Mouse (Mus musculus): ENCODE measurements around the gene Fam198b.
"Not testable (repeated sequence)": the region's sequence is repeated elsewhere in the genome, so short reads cannot be mapped to it uniquely, and the experiment has no call there.

The Fam198b gene

DNA sequence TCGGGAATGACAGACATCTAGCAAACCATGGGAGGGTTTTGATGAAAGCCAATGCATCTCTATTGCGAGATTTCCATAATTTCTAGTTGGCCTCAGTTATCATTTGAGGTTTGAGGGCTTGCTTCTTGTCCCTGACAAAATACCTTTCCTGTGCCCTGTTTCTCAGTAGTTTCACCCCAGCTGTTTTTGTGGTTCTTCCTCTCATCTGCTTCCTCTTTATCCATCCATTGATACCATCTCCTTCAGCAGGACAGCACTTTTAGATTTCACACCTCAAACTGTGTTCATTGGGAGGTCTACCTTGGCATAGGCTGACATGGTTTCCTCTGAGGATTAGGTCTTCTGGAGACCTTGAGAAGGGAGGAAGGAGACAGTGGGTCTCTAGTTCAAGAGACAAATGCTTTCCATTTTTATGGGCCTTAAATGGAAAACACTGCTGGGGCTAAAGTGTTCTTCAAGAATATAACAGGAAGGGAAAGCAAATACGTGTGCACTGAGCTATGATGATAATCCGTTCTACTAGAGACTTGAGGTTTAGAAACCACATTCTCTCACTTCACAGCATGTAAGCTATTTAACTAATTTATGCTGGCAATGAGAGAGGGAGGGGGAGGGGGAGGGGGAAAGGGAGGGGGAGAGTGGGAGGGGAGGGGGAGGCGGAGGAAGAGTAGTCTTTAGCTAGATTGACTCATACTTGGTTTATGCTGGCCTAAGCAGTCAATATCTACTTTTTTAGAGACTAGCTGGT is 41.8 kb downstream of the Fam198b start:
- DNase-seq (ENCODE audit: inconsistent ontology term): peak; percentile 70

GRCm38 (mm10) chr3:79927050-79927449 is 42.7 kb downstream of the Fam198b start:
- peak; percentile 34 for DNase-seq (ENCODE audit: inconsistent ontology term)

DNA sequence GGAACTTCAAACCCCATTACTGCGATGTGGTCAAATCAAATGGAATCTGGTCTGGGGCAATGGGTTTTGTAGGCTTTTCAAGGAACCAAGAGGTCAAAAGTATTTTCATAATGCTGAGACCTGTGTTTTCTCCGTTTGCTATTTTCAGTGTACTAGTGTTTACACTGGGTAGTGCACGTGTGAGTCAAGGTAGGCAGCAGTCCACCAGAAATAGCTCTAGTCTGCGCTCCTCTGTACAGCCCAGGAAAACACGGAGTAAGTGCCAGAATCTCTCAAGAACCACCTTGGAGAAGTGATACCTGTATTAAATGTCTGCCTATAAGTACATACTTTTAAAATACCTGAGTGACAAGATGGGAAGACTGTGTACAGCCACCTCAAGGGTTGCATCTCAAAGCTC is 44.1 kb downstream of the Fam198b start:
- DNase-seq (ENCODE audit: inconsistent ontology term): no peak

DNA sequence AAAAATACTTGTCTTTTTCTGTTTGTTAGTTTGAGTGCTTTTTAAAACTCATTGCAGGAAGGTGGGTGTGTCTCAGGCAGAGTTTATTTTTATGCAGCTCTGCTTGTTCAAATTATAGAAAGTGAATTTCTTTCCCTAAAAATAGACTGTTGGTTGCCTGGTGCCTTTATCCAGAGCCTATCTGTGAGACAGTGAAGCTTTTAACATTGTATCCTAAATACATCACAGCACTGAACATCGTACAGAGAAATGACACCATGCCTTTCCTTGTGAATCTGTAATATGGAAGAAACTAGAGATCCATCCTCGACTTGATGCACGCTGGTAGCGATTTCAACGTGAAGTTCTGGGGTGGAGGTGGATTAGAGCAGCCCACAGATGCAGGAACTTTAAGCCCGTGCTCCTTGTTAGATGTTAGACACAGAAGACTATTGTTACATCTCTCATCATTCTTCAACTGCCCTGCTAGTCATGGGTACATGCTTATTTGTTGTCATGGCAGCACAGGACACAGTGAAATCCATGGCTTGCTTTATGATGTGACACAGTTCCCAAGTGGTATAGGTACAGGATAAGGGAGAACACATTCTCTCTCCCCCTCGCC is 45.9 kb downstream of the Fam198b start:
- DNase-seq (ENCODE audit: inconsistent ontology term): no peak

- peak; percentile 13 for DNase-seq (ENCODE audit: inconsistent ontology term)
Observed at GRCm38 (mm10) chr3:79936213-79936612, 51.9 kb downstream of the Fam198b start.

GRCm38 (mm10) chr3:79936730-79937447 is 52.6 kb downstream of the Fam198b start:
- no peak for DNase-seq (ENCODE audit: inconsistent ontology term)

DNA sequence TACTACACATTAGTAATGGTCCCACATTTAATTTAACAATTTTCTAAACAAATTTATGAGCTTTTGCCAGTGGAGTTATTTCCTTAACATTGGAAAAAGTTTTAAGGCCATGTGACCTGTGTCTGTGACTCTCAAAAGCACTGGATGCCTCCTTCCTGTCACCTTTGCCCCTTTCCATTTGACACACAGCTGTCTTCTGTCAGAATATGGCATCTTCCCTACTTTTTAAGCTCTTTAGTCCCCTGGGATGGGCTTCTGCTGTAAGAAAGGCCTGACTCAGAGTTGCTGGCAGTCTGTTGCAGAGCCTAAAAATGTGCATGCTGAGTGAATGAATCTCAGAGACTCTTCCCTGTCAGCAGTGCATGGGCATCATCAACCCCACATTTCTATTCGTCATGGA is 63.4 kb downstream of the Fam198b start:
- peak; percentile 30 for DNase-seq (ENCODE audit: inconsistent ontology term)

DNA sequence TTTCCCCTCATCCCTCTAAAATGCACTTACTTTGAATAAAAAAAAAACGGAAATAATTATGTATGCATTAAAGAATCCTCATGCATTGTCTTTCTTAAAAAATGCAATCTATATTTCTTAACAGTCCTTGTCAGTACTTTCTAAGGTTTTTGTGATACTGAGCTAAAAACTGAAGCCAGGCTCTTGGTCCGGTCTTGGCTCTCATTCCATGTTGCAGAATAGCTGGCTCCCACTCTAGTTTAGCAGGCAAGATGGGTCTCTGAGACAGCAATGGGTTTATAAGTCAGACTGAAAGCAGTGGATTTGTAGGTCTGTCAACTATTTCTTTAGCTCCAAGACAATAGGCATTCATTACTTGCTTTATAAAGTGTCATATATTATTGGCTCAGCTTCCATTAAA is 63.8 kb downstream of the Fam198b start:
- no peak for DNase-seq (ENCODE audit: inconsistent ontology term)

- DNase-seq (ENCODE audit: inconsistent ontology term): no peak
Observed at GRCm38 (mm10) chr3:79953164-79953759, 68.9 kb downstream of the Fam198b start.

GRCm38 (mm10) chr3:79955262-79955661 is 70.9 kb downstream of the Fam198b start:
- DNase-seq (ENCODE audit: inconsistent ontology term): no peak

DNA sequence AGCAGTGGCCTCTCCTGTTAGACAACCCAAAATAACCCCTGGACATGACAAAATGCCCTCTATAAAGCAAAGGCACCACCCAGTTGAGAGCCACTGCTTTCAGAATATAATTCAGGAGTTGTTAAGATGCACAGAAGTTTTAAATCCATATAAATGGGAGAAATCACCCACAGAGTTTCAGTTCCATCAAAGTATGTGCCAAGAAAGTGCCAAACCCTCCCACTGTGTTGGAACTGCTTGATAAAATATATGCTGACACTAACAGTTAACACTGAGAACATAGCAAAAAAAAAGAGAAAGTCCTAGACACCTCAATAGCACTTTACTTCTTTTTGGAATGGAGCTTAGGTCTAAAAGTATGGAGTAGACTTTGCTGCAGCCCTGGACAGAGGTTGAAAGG is 72.5 kb downstream of the Fam198b start:
- DNase-seq (ENCODE audit: inconsistent ontology term): no peak

GRCm38 (mm10) chr3:79957752-79958151 is 73.4 kb downstream of the Fam198b start:
- DNase-seq (ENCODE audit: inconsistent ontology term): no peak

DNA sequence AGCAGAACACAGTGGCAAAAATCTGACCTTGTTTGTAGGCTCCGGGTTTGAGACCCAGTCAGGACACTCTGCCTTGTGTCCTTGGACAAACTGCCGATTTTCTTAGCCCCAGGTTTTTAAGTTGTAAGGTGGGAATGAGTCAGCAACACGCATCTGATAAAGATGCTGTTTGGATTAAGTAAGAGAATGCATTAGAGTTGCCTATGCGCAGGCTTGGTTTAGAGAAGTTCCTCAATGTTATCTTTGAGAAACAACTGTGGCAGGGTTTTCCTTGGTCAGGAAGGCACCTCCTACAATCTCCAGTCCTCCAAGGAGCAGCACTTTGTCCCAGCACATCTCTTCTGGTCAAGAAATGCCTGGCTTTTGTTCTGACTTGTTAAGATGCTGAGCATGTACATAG is 82.4 kb downstream of the Fam198b start:
- no peak for DNase-seq (ENCODE audit: inconsistent ontology term)

- peak; percentile 62 for DNase-seq (ENCODE audit: inconsistent ontology term)
Observed at GRCm38 (mm10) chr3:79967346-79967745, 83.0 kb downstream of the Fam198b start.

DNA sequence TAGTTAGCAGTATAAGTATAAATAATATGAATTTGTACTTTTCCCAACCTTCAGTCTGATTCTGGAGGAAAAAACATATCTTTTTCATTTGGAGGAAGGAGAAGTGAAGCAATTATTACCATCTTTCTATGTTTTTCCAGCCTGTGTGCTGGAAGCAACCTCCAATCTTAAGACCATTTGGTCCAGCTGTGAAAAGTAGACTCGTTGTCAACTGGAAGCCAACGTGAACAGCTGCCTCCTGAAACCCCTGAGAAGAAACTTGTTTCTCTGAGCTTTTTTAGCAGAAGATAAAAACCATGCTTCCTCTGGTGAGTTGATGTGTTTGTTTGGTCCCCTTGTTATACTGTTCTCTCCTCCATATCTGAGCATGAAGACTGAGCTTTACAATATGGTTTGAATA is 84.1 kb downstream of the Fam198b start:
- no peak for DNase-seq (ENCODE audit: inconsistent ontology term)

GRCm38 (mm10) chr3:79969536-79969935 is 85.2 kb downstream of the Fam198b start:
- not testable (repeated sequence) for DNase-seq (ENCODE audit: inconsistent ontology term)

- no peak for DNase-seq (ENCODE audit: inconsistent ontology term)
Observed at GRCm38 (mm10) chr3:79970070-79970469, 85.7 kb downstream of the Fam198b start.

GRCm38 (mm10) chr3:79970498-79970897 is 86.2 kb downstream of the Fam198b start:
- no peak for DNase-seq (ENCODE audit: inconsistent ontology term)

DNA sequence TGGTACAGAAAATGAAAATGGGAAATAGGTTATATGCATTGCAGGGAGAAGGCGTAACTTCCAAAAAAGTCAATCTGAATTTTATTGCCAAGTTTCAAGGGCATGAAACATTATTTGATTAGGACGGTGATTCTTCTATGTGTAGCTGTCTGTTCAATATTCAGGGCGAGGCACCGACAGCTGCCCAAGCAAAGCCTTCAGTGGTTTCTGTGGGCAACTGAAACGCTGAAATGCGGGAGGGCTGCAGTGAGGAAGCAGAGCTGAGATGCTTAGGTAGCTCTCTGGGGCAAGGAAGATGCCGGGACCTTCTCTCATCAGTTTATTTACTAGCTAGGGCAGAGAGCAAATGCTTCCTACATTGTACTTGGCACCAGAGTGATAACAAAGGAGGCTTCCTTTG is 87.2 kb downstream of the Fam198b start:
- DNase-seq (ENCODE audit: inconsistent ontology term): no peak

DNA sequence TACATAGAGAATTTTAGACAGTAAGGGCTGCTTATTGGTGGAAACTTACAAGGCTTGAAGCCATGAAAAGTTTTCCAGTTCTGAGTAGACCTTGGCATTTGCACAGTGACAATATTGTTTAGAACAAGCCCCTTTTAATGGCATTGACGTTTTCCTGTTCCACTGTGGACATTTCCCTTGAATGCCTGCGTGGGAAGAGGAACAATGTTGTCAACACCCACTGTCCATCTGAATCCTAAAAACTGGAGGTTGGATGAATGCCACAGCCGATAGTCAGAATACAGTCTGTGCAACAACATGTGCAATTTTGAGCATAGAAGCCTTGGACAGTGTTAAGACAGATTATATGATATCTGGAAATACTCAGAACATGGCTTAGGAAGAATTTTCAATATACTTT is 92.5 kb downstream of the Fam198b start:
- no peak for DNase-seq (ENCODE audit: inconsistent ontology term)

GRCm38 (mm10) chr3:79977656-79978450 is 93.5 kb downstream of the Fam198b start:
- DNase-seq (ENCODE audit: inconsistent ontology term): peak; percentile 77

GRCm38 (mm10) chr3:79980714-79981113 is 96.4 kb downstream of the Fam198b start:
- peak; percentile 53 for DNase-seq (ENCODE audit: inconsistent ontology term)

All from Muller cell, postnatal 12 days (primary cell).